Mouse (Mus musculus) CD8-positive naive resting alpha-beta T cell, adult 2 months (primary cell): ENCODE data around the gene Rasa3.

Experiments used
- DNase-seq, 2 experiments: peaks; one replicate each; pipeline ENCODE4 v3.0.0; 2022; ENCODE audit warnings: low read depth in 2 of 2, low spot score in 2 of 2

Rasa3 gene

DNA sequence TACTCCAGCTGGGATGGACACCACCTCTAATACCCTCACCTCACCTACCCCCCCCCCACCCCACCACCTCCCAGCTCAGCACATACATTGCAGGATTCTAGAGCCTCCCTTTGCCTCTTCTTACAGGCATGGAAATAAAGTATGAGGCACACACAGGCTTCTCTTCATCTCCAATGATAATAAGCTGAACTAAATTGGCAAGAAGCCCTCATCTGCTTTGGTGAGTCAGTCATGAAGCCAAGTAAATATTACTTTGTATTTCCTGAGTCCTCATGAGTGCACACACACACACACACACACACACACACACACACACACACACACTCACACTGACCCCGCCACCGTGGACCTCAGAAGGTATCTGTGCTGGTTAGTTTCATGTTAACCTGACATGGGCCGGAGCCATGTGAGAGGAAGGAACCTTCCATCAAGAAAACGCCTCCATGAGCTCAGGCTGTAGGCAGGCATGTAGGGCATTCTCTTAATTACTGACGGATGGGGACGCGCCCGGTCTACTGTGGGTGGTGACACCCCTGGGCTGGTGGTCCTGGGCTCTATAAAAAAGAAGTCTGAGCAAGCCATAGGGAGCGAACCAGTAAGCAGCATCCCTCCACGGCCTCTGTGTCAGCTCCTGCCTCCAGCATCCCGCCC lies 26.7 kb downstream of the Rasa3 start:
- no peak for DNase-seq

DNA sequence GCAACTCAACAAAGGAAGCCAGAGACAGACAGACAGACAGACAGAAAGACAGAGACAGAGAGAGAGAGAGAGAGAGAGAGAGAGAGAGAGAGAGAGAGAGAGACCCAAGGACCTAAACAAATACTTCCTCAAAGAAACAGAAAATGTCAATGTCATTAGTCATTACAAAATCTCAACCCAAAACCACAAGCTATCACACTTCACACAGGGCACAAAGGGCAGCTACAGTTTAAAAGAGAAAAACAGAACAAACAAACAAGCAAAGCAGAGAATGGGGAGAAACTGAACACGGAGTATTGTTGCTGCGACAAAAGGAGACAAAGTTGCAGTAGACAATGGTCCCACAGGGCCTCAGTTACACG lies 28.3 kb downstream of the Rasa3 start:
- DNase-seq, result no peak

- no peak for DNase-seq
Measured at GRCm38 (mm10) chr8:13648377-13649153, 28.8 kb downstream of the Rasa3 start.

DNA sequence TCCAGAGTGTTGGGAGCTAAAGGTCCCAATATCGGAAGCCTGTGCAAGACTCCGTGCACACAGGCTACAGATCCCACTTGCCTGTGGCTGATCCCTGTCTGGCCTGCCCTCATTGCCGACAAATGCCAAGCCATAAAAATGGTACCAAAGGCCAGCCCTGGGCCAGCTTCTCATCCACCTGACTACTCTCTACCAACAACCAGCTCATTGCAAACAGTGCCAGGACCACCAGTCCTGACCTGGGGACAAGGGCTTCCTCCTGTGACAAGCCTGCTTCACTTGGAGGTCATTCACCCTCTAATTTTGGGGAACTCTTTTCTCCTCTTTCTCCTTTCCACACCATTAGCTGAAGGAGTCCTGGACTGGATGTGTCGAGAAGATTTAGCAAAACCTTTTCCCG lies 29.8 kb downstream of the Rasa3 start:
- no peak for DNase-seq

- no peak for DNase-seq
Measured at GRCm38 (mm10) chr8:13644932-13645676, 32.3 kb downstream of the Rasa3 start.

- DNase-seq, result no peak
Measured at GRCm38 (mm10) chr8:13644155-13644554, 33.2 kb downstream of the Rasa3 start.

GRCm38 (mm10) chr8:13642659-13643181 lies 34.7 kb downstream of the Rasa3 start:
- DNase-seq, result no peak

GRCm38 (mm10) chr8:13641206-13641605 lies 36.2 kb downstream of the Rasa3 start:
- DNase-seq, result no peak

GRCm38 (mm10) chr8:13640452-13640883 lies 36.9 kb downstream of the Rasa3 start:
- no peak for DNase-seq

- DNase-seq, result no peak
Measured at GRCm38 (mm10) chr8:13633107-13633506, 44.3 kb downstream of the Rasa3 start.

- DNase-seq, result no peak
Measured at GRCm38 (mm10) chr8:13632309-13632708, 45.1 kb downstream of the Rasa3 start.

- peak in 1 of 2 experiments; percentile 27 for DNase-seq
Measured at GRCm38 (mm10) chr8:13630754-13631153, 46.6 kb downstream of the Rasa3 start.

DNA sequence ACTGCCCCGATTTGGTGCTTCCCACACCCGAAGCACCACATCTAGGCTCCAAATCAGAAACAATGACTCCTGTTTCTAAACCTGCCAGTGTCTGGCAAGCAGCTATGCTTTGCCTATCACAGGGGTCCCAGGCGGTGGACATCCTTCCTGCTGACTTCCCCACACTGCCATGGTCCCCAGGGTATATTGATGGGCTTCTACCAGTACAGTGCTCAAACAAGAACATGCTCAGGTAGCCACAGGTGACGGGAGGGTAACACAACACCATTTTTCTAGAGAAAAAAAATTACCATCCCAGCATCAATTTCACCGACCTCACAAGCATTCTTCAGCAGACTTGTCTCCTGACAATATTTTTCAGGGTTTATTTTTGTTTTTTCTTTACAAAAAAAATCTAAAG lies 47.2 kb downstream of the Rasa3 start:
- DNase-seq, result no peak

DNA sequence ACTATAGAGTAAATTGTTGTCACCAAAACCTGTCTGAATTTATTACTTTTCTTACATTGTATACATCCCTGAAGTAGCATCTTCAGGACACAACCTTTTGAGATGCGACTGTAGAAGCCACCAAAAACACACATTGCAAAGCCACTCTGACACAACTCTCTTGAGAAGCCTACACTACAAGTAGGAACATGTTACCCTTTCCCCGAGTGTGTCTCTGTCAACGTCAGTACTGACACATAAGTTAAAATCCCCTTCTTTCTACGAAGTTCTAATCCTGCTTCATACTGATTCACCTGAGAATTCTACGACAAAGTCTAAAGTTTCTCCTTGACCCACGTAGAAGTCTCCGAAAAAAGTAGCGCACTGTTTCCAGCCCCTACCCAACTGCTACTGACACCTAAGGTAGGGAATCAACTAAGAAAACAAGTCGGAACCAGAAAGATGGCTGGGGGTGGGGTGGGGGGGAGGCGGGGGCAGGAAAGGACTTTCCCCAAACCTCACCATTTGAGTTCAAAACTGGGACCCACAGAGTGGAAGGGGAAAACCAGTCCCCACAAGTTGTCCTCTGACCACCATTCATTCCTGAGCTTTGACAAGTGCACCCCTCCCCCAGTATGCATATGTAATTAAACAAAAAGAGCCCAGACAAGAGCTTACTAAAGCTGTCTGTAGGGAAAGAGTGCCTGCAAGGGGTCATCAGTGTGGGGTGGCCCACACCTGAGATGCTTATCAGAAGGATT lies 47.9 kb downstream of the Rasa3 start:
- no peak for DNase-seq

DNA sequence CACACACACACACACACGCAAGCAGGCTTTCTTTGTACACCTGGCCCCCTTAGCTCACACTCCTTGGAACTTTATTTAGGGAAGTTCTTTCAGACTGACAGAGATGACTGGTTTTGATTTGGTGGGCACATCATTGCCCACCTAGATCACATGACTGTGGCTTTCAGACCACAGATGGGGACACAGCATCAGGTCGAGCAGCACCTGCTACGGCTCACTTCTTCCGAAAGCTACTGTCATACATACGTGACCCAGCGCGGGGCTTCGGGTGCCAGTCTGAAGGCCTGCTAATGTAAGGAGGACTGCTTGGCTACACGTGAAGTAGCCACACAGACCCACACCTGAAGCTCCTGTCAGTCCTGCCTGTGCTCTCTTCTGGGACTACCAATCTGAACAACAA lies 49.3 kb downstream of the Rasa3 start:
- DNase-seq, result no peak

- no peak for DNase-seq
Measured at GRCm38 (mm10) chr8:13627591-13627990, 49.8 kb downstream of the Rasa3 start.

GRCm38 (mm10) chr8:13626114-13626513 lies 51.3 kb downstream of the Rasa3 start:
- no peak for DNase-seq

DNA sequence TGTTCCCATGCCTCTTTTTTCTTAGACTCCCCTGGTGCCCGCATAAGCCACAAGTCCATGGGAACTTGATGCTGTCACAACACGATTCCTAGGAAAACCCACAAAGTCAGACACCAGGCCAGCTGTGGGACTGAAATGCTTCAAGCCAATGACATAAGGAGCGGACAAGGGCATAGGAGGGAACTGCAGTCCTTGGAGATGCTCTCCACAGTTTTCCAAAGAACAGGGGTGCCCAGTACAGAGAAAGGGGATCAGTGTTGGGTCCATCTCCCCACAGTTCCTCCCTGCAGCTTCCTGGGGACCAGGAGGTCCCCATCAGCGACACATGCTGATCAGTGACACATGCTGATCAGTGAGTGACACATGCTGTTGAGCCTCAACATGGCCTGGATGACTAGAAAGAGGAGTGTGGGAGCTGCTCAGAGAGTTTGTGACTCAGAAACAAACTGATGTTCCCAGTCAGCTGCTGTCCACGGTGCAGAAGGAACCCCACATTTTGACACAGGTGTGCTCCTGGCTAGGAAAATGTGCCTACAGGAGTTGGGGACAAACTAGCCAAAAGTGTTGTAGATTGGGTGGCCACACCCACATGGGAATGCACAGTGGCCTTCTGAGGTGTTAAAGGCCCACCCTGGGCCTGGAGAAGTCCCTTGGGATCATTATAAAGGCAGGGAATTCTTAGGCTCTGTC lies 52.0 kb downstream of the Rasa3 start:
- DNase-seq, result no peak

DNA sequence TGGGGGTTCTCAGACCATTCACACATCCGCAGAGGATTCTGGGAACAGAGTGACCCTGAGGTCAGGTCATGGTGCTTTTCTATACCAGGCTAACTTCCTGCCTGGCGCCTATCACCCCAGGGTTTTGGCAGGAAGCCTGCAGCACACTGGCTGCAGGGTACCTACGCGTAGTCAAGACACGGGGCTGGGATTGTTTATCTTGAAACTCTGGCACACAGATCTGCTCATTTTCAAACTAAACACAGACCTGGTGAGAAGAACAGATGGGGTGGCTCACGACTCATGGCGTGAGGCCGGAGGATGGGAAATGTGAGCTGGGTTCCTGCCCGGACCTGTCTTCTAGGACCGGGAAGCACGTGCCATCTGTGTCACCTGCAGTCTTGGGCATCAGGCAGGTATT lies 52.5 kb downstream of the Rasa3 start:
- DNase-seq, result peak in 1 of 2 experiments; percentile 18

GRCm38 (mm10) chr8:13623911-13624421 lies 53.4 kb downstream of the Rasa3 start:
- DNase-seq, result peak; percentile 18 to 40
